Mouse (Mus musculus): ENCODE data around the gene Top1.

Gene Top1

GRCm38 (mm10) chr2:160645614-160646137, at the start of gene Top1:
Gene Top1, plus strand, starts transcription at chr2:160645888.
- peak; percentile 98 for DNase-seq (ENCODE audit: low spot score in 2 of 2)

GRCm38 (mm10) chr2:160597582-160598281, 48.0 kb upstream of the Top1 start:
- DNase-seq (ENCODE audit: low spot score in 2 of 2), result peak in 1 of 2 experiments; percentile 76

GRCm38 (mm10) chr2:160601805-160602204, 43.9 kb upstream of the Top1 start:
- no peak for DNase-seq (ENCODE audit: low spot score in 2 of 2)

- DNase-seq (ENCODE audit: low spot score in 2 of 2), result no peak
Measured at GRCm38 (mm10) chr2:160603154-160603933, 42.3 kb upstream of the Top1 start.

- no peak for DNase-seq (ENCODE audit: low spot score in 2 of 2)
Measured at GRCm38 (mm10) chr2:160610012-160610411, 35.7 kb upstream of the Top1 start.

- no peak for DNase-seq (ENCODE audit: low spot score in 2 of 2)
Measured at GRCm38 (mm10) chr2:160613186-160613919, 32.3 kb upstream of the Top1 start.

- no peak for DNase-seq (ENCODE audit: low spot score in 2 of 2)
Measured at GRCm38 (mm10) chr2:160617741-160618140, 27.9 kb upstream of the Top1 start.

GRCm38 (mm10) chr2:160618619-160619220, 27.0 kb upstream of the Top1 start:
- no peak for DNase-seq (ENCODE audit: low spot score in 2 of 2)

- DNase-seq (ENCODE audit: low spot score in 2 of 2), result no peak
Measured at GRCm38 (mm10) chr2:160619300-160619699, 26.4 kb upstream of the Top1 start.

GRCm38 (mm10) chr2:160619831-160620230, 25.9 kb upstream of the Top1 start:
- no peak for DNase-seq (ENCODE audit: low spot score in 2 of 2)

- no peak for DNase-seq (ENCODE audit: low spot score in 2 of 2)
Measured at GRCm38 (mm10) chr2:160620279-160620963, 25.3 kb upstream of the Top1 start.

GRCm38 (mm10) chr2:160621001-160621448, 24.7 kb upstream of the Top1 start:
- peak in 1 of 2 experiments; percentile 19 for DNase-seq (ENCODE audit: low spot score in 2 of 2)

- peak; percentile 26 to 62 for DNase-seq (ENCODE audit: low spot score in 2 of 2)
Measured at GRCm38 (mm10) chr2:160621661-160622211, 24.0 kb upstream of the Top1 start.

GRCm38 (mm10) chr2:160622646-160623045, 23.0 kb upstream of the Top1 start:
- no peak for DNase-seq (ENCODE audit: low spot score in 2 of 2)

GRCm38 (mm10) chr2:160623745-160624144, 21.9 kb upstream of the Top1 start:
- no peak for DNase-seq (ENCODE audit: low spot score in 2 of 2)

- no peak for DNase-seq (ENCODE audit: low spot score in 2 of 2)
Measured at GRCm38 (mm10) chr2:160627207-160628025, 18.3 kb upstream of the Top1 start.

GRCm38 (mm10) chr2:160628055-160628454, 17.6 kb upstream of the Top1 start:
- DNase-seq (ENCODE audit: low spot score in 2 of 2), result no peak

- DNase-seq (ENCODE audit: low spot score in 2 of 2), result no peak
Measured at GRCm38 (mm10) chr2:160628666-160629527, 16.8 kb upstream of the Top1 start.

GRCm38 (mm10) chr2:160629528-160629830, 16.2 kb upstream of the Top1 start:
- no peak for DNase-seq (ENCODE audit: low spot score in 2 of 2)
